Mouse (Mus musculus) left cerebral cortex, postnatal 25 days (tissue): ENCODE results near the gene Dusp28. TPM values are rescaled to one million over a fixed set of nuclear protein-coding genes. Genes with fewer than 3 reads are reported as not detected.

ENCODE experiments used
- DNase-seq, 2 experiments: peaks; one replicate each; pipeline ENCODE4 v3.0.0; 2022; ENCODE audit warnings: low spot score in 2 of 2, mixed read lengths in 1 of 2
- intact Hi-C: fragments of 180-260 bp; cut with DNase I; formaldehyde crosslinking; loops from one replicate; pipeline ENCODE4 v1.15.1; 2025
- total RNA-seq, 2 experiments: library from RNA; stranded (reverse); gene quantifications; 2 replicates each; pipeline ENCODE4 v1.2.3; 2021

Gene Dusp28
- total RNA-seq, 2 experiments from 2014 or later, result 11.7 to 13.0 TPM

GRCm38 (mm10) chr1:92905703-92906310 is 974 bp upstream of the Dusp28 start:
- no peak for DNase-seq
- intact Hi-C loops, result loop anchor here (5.0 kb wide), 1 partner anchor 264 kb away; the partner anchor contains the start of gene Cops9

- no peak for DNase-seq
- intact Hi-C loops, result loop anchor here (1.0 to 5.0 kb wide), 2 partner anchors 27 to 265 kb away; partner anchors contain the start of genes Capn10 and Cops9
Observed at GRCm38 (mm10) chr1:92907632-92908360, 1.0 kb downstream of the Dusp28 start.

GRCm38 (mm10) chr1:92908664-92909063 is 1.9 kb downstream of the Dusp28 start:
- intact Hi-C loops, result loop anchor here (5.0 kb wide), 1 partner anchor 266 kb away; the partner anchor contains the start of gene Cops9

GRCm38 (mm10) chr1:92909068-92909467 is 2.3 kb downstream of the Dusp28 start:
- no peak for DNase-seq
- intact Hi-C loops, result loop anchor here (5.0 kb wide), 1 partner anchor 267 kb away; the partner anchor contains the start of gene Cops9

More at GRCm38 (mm10) chr1:92908664-92909063, 1.9 kb downstream of the Dusp28 start:
- no peak for DNase-seq

GRCm38 (mm10) chr1:92910239-92910885 is 3.6 kb downstream of the Dusp28 start, which contains the start of gene Rnpepl1:
Gene Rnpepl1 (plus strand): TSS chr1:92910783.
- DNase-seq, result peak; percentile 82 to 85
- intact Hi-C loops, result no loop called here

GRCm38 (mm10) chr1:92910925-92911720 is 4.3 kb downstream of the Dusp28 start:
- intact Hi-C loops, result loop anchor here (1.0 kb wide), 1 partner anchor 23 kb away; the partner anchor contains the start of gene Capn10
- peak; percentile 79 to 82 for DNase-seq

- intact Hi-C loops, result loop anchor here (1.0 kb wide), 1 partner anchor 23 kb away; the partner anchor contains the start of gene Capn10
- DNase-seq, result peak in 1 of 2 experiments; percentile 19
Observed at GRCm38 (mm10) chr1:92911721-92912138, 4.9 kb downstream of the Dusp28 start.

GRCm38 (mm10) chr1:92912286-92912685 is 5.5 kb downstream of the Dusp28 start:
- intact Hi-C loops, result no loop called here
- DNase-seq, result no peak

- intact Hi-C loops, result no loop called here
- no peak for DNase-seq
Observed at GRCm38 (mm10) chr1:92914239-92914638, 7.5 kb downstream of the Dusp28 start.

GRCm38 (mm10) chr1:92914993-92915392 is 8.2 kb downstream of the Dusp28 start:
- intact Hi-C loops, result no loop called here
- DNase-seq, result no peak

- intact Hi-C loops, result no loop called here
Observed at GRCm38 (mm10) chr1:92916725-92917124, 9.9 kb downstream of the Dusp28 start.

GRCm38 (mm10) chr1:92919151-92919550 is 12.4 kb downstream of the Dusp28 start:
- no peak for DNase-seq
- intact Hi-C loops, result no loop called here

More at GRCm38 (mm10) chr1:92916725-92917124, 9.9 kb downstream of the Dusp28 start:
- DNase-seq, result no peak

GRCm38 (mm10) chr1:92919775-92920174 is 13.0 kb downstream of the Dusp28 start:
- intact Hi-C loops, result no loop called here
- DNase-seq, result no peak

GRCm38 (mm10) chr1:92920474-92921200 is 13.9 kb downstream of the Dusp28 start:
- DNase-seq, result no peak
- intact Hi-C loops, result no loop called here

- DNase-seq, result no peak
- intact Hi-C loops, result no loop called here
Observed at GRCm38 (mm10) chr1:92921496-92921895, 14.7 kb downstream of the Dusp28 start.

GRCm38 (mm10) chr1:92930171-92930706 is 23.5 kb downstream of the Dusp28 start:
- intact Hi-C loops, result no loop called here

GRCm38 (mm10) chr1:92933611-92934010 is 26.8 kb downstream of the Dusp28 start:
- intact Hi-C loops, result loop anchor here (1.0 kb wide), 2 partner anchors 22 to 26 kb away; no protein-coding TSS in a partner anchor
- DNase-seq, result no peak

More at GRCm38 (mm10) chr1:92930171-92930706, 23.5 kb downstream of the Dusp28 start:
- DNase-seq, result no peak

GRCm38 (mm10) chr1:92934182-92934827 is 27.5 kb downstream of the Dusp28 start, which contains the start of gene Capn10:
Gene Capn10 (plus strand): TSS chr1:92934376.
- intact Hi-C loops, result loop anchor here (1.0 kb wide), 2 partner anchors 23 to 27 kb away; no protein-coding TSS in a partner anchor
- DNase-seq, result peak; percentile 98 to 99
